Mouse (Mus musculus): ENCODE measurements around the gene Tmem145.

- TF ChIP-seq CTCF (IDR thresholded peaks at IDR 0.05; ENCODE audit: low read depth) (no peak), EP300 (IDR thresholded peaks at IDR 0.05; ENCODE audit: low read depth) (no peak)
Measured at GRCm38 (mm10) chr7:25305956-25306613, at the start of gene Tmem145.
